Mouse (Mus musculus) midbrain, embryonic 15.5 days (tissue): Measurements from ENCODE around the gene Gpr182. TPM values are rescaled to one million over a fixed set of nuclear protein-coding genes. Genes with fewer than 3 reads are reported as not detected.
"Not testable (repeated sequence)": the region's sequence is repeated elsewhere in the genome, so short reads cannot be mapped to it uniquely, and the experiment has no call there.

ENCODE experiments used
- ATAC-seq: fragments of 200-750 bp; cut with Nextera tagmentation; replicated peaks from 2 replicates; pipeline ENCODE4 v1.8.0; 2017; ENCODE audit warnings: moderate TSS enrichment
- H3K27ac ChIP-seq: fragments of 300-500 bp; sonication (generic); 2 replicates; pipeline ENCODE4 v1.5.1; 2015; ENCODE audit warnings: mild to moderate bottlenecking, inconsistent platforms
- H3K27me3 ChIP-seq: fragments of 300-500 bp; sonication (generic); replicated peaks from 2 replicates; pipeline ENCODE4 v1.6.1; 2015; ENCODE audit warnings: inconsistent platforms
- H3K36me3 ChIP-seq: fragments of 300-500 bp; sonication (generic); replicated peaks from 2 replicates; pipeline ENCODE4 v1.6.1; 2015; ENCODE audit warnings: inconsistent platforms
- H3K4me1 ChIP-seq: fragments of 300-500 bp; sonication (generic); 2 replicates; pipeline ENCODE4 v1.6.1; 2015; ENCODE audit warnings: inconsistent platforms
- H3K4me2 ChIP-seq: fragments of 300-500 bp; sonication (generic); 2 replicates; pipeline ENCODE4 v1.6.1; 2015; ENCODE audit warnings: inconsistent platforms, mild to moderate bottlenecking, moderate library complexity
- H3K4me3 ChIP-seq: fragments of 300-500 bp; sonication (generic); 2 replicates; pipeline ENCODE4 v1.5.1; 2015; ENCODE audit warnings: mild to moderate bottlenecking, inconsistent platforms
- H3K9ac ChIP-seq: fragments of 300-500 bp; sonication (generic); 2 replicates; pipeline ENCODE4 v1.6.1; 2015; ENCODE audit warnings: mild to moderate bottlenecking, inconsistent platforms
- H3K9me3 ChIP-seq: fragments of 300-500 bp; sonication (generic); 2 replicates; pipeline ENCODE4 v1.6.1; 2016; ENCODE audit warnings: inconsistent platforms
- WGBS: fragments of 180-500 bp; shearing (Covaris S2); methylation state at CpG from one replicate; pipeline ENCODE4 v1.1.7; 2015; ENCODE audit warnings: mixed read lengths; 5-methylcytosine and 5-hydroxymethylcytosine counted together
- polyA plus RNA-seq: library from polyadenylated mRNA; unstranded; fragments of >200 nt; fragmentation: Nextera tagmentation; extraction: Ambion mirVana; gene quantifications from 2 replicates; pipeline ENCODE4 v1.2.1, GENCODE M21; 2015

The Gpr182 gene
- 1.2 and 1.8 TPM in 2 replicates for polyA plus RNA-seq

- Histone ChIP-seq H3K4me1 (0 out of 2 replicates have a peak, but pooled peaks cover 5% of the 10 kb centered on the region), H3K9me3 (no peaks in the 10 kb centered on the region), H3K9ac (no peak within 1 kb of the TSS), H3K27ac (no peak within 1 kb of the TSS), H3K36me3 (peaks cover 4% of the 10 kb centered on the region; the same call in 1 of the 2 replicates), H3K4me3 (no peak within 1 kb of the TSS), H3K4me2 (peak within 1 kb of the TSS; percentile 43), H3K27me3 (no peaks in the 10 kb centered on the region)
- 63% methylated on average over 8 of the region's 8 CpGs for WGBS
- no peak for ATAC-seq
Measured at GRCm38 (mm10) chr10:127751548-127751947, at the start of gene Gpr182. TSS of gene Gpr182 (minus strand) at chr10:127751732.

GRCm38 (mm10) chr10:127800891-127801290 lies 49.4 kb upstream of the Gpr182 start, which contains the start of gene Rdh16:
TSS of gene Rdh16 (plus strand) at chr10:127801152.
- Histone ChIP-seq H3K4me3 (no peak within 1 kb of the TSS), H3K27me3 (no peaks in the 10 kb centered on the region), H3K4me1 (no peaks in the 10 kb centered on the region), H3K9ac (no peak within 1 kb of the TSS), H3K9me3 (no peaks in the 10 kb centered on the region), H3K27ac (no peak within 1 kb of the TSS), H3K4me2 (no peak within 1 kb of the TSS), H3K36me3 (no peaks in the 10 kb centered on the region)
- no peak for ATAC-seq
- WGBS, result 90% methylated on average over 6 of the region's 6 CpGs

GRCm38 (mm10) chr10:127799295-127799694 lies 47.8 kb upstream of the Gpr182 start:
- no peaks in the 10 kb centered on the region for H3K4me1 ChIP-seq
- H3K4me3 ChIP-seq, result no peak overlapping the region
- H3K36me3 ChIP-seq, result no peaks in the 10 kb centered on the region
- H3K9me3 ChIP-seq, result no peaks in the 10 kb centered on the region
- WGBS, result 61% methylated on average over 1 of the region's 1 CpGs
- no peaks in the 10 kb centered on the region for H3K27me3 ChIP-seq
- no peak overlapping the region for H3K4me2 ChIP-seq
- no peak for ATAC-seq
- H3K27ac ChIP-seq, result no peak overlapping the region
- H3K9ac ChIP-seq, result no peak overlapping the region

- H3K27me3 ChIP-seq, H3K4me1 ChIP-seq, H3K4me3 ChIP-seq, H3K36me3 ChIP-seq, H3K9me3 ChIP-seq, ATAC-seq, H3K27ac ChIP-seq, H3K9ac ChIP-seq, H3K4me2 ChIP-seq: not testable (repeated sequence)
- 72% methylated on average over 1 of the region's 1 CpGs for WGBS
Measured at GRCm38 (mm10) chr10:127785411-127785810, 33.9 kb upstream of the Gpr182 start.

GRCm38 (mm10) chr10:127782321-127782720 lies 30.8 kb upstream of the Gpr182 start:
- not testable (repeated sequence) for H3K4me1 ChIP-seq, H3K4me3 ChIP-seq, H3K27me3 ChIP-seq, H3K9ac ChIP-seq, H3K4me2 ChIP-seq, ATAC-seq, H3K36me3 ChIP-seq, H3K9me3 ChIP-seq, H3K27ac ChIP-seq
- 92% methylated on average over 17 of the region's 17 CpGs for WGBS

GRCm38 (mm10) chr10:127776011-127776410 lies 24.5 kb upstream of the Gpr182 start, which contains the start of gene Rdh9:
TSS of gene Rdh9 (plus strand) at chr10:127776386.
- H3K27ac ChIP-seq, result no peak within 1 kb of the TSS
- WGBS, result 92% methylated on average over 2 of the region's 2 CpGs
- no peak within 1 kb of the TSS for H3K4me3 ChIP-seq
- H3K4me1 ChIP-seq, result no peaks in the 10 kb centered on the region
- no peaks in the 10 kb centered on the region for H3K27me3 ChIP-seq
- H3K36me3 ChIP-seq, result no peaks in the 10 kb centered on the region
- no peak within 1 kb of the TSS for H3K9ac ChIP-seq
- no peak for ATAC-seq
- H3K9me3 ChIP-seq, result no peaks in the 10 kb centered on the region
- no peak within 1 kb of the TSS for H3K4me2 ChIP-seq

- H3K4me3 ChIP-seq, result no peak overlapping the region
- no peaks in the 10 kb centered on the region for H3K9me3 ChIP-seq
- H3K4me1 ChIP-seq, result no peaks in the 10 kb centered on the region
- H3K36me3 ChIP-seq, result no peaks in the 10 kb centered on the region
- H3K27me3 ChIP-seq, result no peaks in the 10 kb centered on the region
- H3K27ac ChIP-seq, result no peak overlapping the region
- WGBS, result 89% methylated on average over 1 of the region's 1 CpGs
- no peak overlapping the region for H3K9ac ChIP-seq
- no peak overlapping the region for H3K4me2 ChIP-seq
- no peak for ATAC-seq
Measured at GRCm38 (mm10) chr10:127766564-127766963, 15.0 kb upstream of the Gpr182 start.

- Histone ChIP-seq H3K4me3 (no peak overlapping the region), H3K4me2 (no peak overlapping the region), H3K9me3 (no peaks in the 10 kb centered on the region), H3K9ac (no peak overlapping the region), H3K36me3 (no peaks in the 10 kb centered on the region), H3K27ac (no peak overlapping the region), H3K27me3 (no peaks in the 10 kb centered on the region), H3K4me1 (no peaks in the 10 kb centered on the region)
- ATAC-seq, result no peak
- WGBS, result 72% methylated on average over 12 of the region's 12 CpGs
Measured at GRCm38 (mm10) chr10:127763914-127764680, 12.6 kb upstream of the Gpr182 start.

GRCm38 (mm10) chr10:127762926-127763325 lies 11.4 kb upstream of the Gpr182 start:
- H3K4me3 ChIP-seq, H3K4me2 ChIP-seq, H3K27me3 ChIP-seq, ATAC-seq, H3K36me3 ChIP-seq, H3K9ac ChIP-seq, H3K27ac ChIP-seq, H3K9me3 ChIP-seq, H3K4me1 ChIP-seq: not testable (repeated sequence)
- WGBS, result 89% methylated on average over 10 of the region's 10 CpGs

- Histone ChIP-seq H3K4me1 (no peaks in the 10 kb centered on the region), H3K36me3 (no peaks in the 10 kb centered on the region), H3K27ac (no peak within 1 kb of the TSS), H3K9ac (no peak within 1 kb of the TSS), H3K4me2 (no peak within 1 kb of the TSS), H3K27me3 (no peaks in the 10 kb centered on the region), H3K9me3 (no peaks in the 10 kb centered on the region), H3K4me3 (no peak within 1 kb of the TSS)
- ATAC-seq, result no peak
- WGBS, result 81% methylated on average over 9 of the region's 9 CpGs
Measured at GRCm38 (mm10) chr10:127759181-127760110, 7.9 kb upstream of the Gpr182 start, which contains the start of the genes Rdh1 and Rdh16f1. TSS of gene Rdh1 (plus strand) at chr10:127759721. TSS of gene Rdh16f1 (plus strand) at chr10:127759787.

GRCm38 (mm10) chr10:127755770-127756468 lies 4.4 kb upstream of the Gpr182 start:
- ATAC-seq, result no peak
- H3K36me3 ChIP-seq, result no peaks in the 10 kb centered on the region
- H3K9me3 ChIP-seq, result no peaks in the 10 kb centered on the region
- H3K4me2 ChIP-seq, result peak overlapping the region; percentile 26
- no peak overlapping the region for H3K27ac ChIP-seq
- H3K4me3 ChIP-seq, result no peak overlapping the region
- no peak overlapping the region for H3K9ac ChIP-seq
- H3K4me1 ChIP-seq, result no peaks in the 10 kb centered on the region
- H3K27me3 ChIP-seq, result no peaks in the 10 kb centered on the region
- WGBS, result 53% methylated on average over 18 of the region's 18 CpGs

GRCm38 (mm10) chr10:127755246-127755645 lies 3.7 kb upstream of the Gpr182 start:
- no peak overlapping the region for H3K4me2 ChIP-seq
- WGBS, result 84% methylated on average over 3 of the region's 3 CpGs
- H3K27ac ChIP-seq, result no peak overlapping the region
- no peak overlapping the region for H3K4me3 ChIP-seq
- H3K9ac ChIP-seq, result no peak overlapping the region
- no peaks in the 10 kb centered on the region for H3K36me3 ChIP-seq
- H3K4me1 ChIP-seq, result no peaks in the 10 kb centered on the region
- H3K27me3 ChIP-seq, result no peaks in the 10 kb centered on the region
- H3K9me3 ChIP-seq, result no peaks in the 10 kb centered on the region
- no peak for ATAC-seq
